Comparison of ENCODE assay signal across 18 mouse cellular contexts in genomic region chr13:70605366-70605765, GRCm38 (mm10). TPM values are rescaled to one million over a fixed set of nuclear protein-coding genes. Genes with fewer than 3 reads are reported as not detected.
DNase-seq lines count a peak whose midpoint lies in the region; ATAC-seq lines count a peak whose summit lies in the region.
"Had no signal": no experiment of that assay in that cellular context is flagged by ENCODE, and none has a peak within 500 bp of the region (broad histone marks: within the 10 kb centered on the region; RNA-seq: fewer than 3 reads in every experiment).

No protein-coding gene starts in this region.

- DNase-seq in frontal cortex, postnatal 25 days (ENCODE audit: low spot score in 2 of 2): no peak
- peak; percentile 55 for DNase-seq in heart, embryonic 10.5 days (ENCODE audit: low spot score)
- no peak for DNase-seq in heart, adult 8-10 months (ENCODE audit: low spot score)
- peak; percentile 32 for DNase-seq in testis, postnatal 10 days (ENCODE audit: low spot score)
- no peak for DNase-seq in testis, postnatal 14 days (ENCODE audit: low spot score)
- DNase-seq: adrenal gland, adult 8-10 months; cerebellum, adult 11-12 months; cerebellum, adult 9-10 months had no signal

- H3K27ac ChIP-seq in heart, embryonic 10.5 days: no peak overlapping the region
- H3K27ac ChIP-seq: embryonic facial prominence, embryonic 10.5 days; embryonic facial prominence, embryonic 12.5 days; forebrain, embryonic 13.5 days; forebrain, embryonic 15.5 days had no signal

- H3K9me3 ChIP-seq in heart, embryonic 10.5 days: no peaks in the 10 kb centered on the region
- H3K9me3 ChIP-seq: embryonic facial prominence, embryonic 10.5 days; embryonic facial prominence, embryonic 12.5 days; forebrain, embryonic 13.5 days; forebrain, embryonic 15.5 days; G1E had no signal

- H3K27me3 ChIP-seq in heart, embryonic 10.5 days (ENCODE audit: insufficient read depth, poor library complexity, severe bottlenecking): no peaks in the 10 kb centered on the region
- H3K27me3 ChIP-seq: CH12.LX; embryonic facial prominence, embryonic 12.5 days; forebrain, embryonic 13.5 days; forebrain, embryonic 15.5 days; Patski had no signal

- H3K4me1 ChIP-seq in heart, embryonic 10.5 days: no peaks in the 10 kb centered on the region
- H3K4me1 ChIP-seq: embryonic facial prominence, embryonic 10.5 days; embryonic facial prominence, embryonic 12.5 days; forebrain, embryonic 13.5 days; forebrain, embryonic 15.5 days had no signal

- peak; percentile 20; the same call in 1 of the 2 replicates for ATAC-seq in frontal cortex, adult (ENCODE audit: low TSS enrichment)
- ATAC-seq: activated CD4-positive, CD25-positive, alpha-beta regulatory T cell, adult 4 months; CD4-positive, CD25-positive, alpha-beta regulatory T cell, adult 4 months; forebrain, embryonic 13.5 days; forebrain, embryonic 15.5 days; Patski had no signal

- H3K4me3 ChIP-seq in heart, embryonic 10.5 days: no peak overlapping the region
- H3K4me3 ChIP-seq: embryonic facial prominence, embryonic 10.5 days; embryonic facial prominence, embryonic 12.5 days; forebrain, embryonic 13.5 days; forebrain, embryonic 15.5 days had no signal

- 92% methylated on average over 5 of the region's 5 CpGs for WGBS in heart, embryonic 10.5 days

- peaks cover 99% of the 10 kb centered on the region for H3K36me3 ChIP-seq in heart, embryonic 10.5 days

RNA-seq across cellular contexts. Expression of gene Ice1, which starts 32.1 kb away (rescaled TPM):
- polyA plus RNA-seq in heart, embryonic 10.5 days (2016; fragmentation: Nextera tagmentation; extraction: Ambion mirVana): 16.8 and 20.3 TPM in 2 replicates
- 10 to 100 TPM; 24.3 to 30.9 (median 26.7) TPM for total RNA-seq in heart, adult 8-10 months (2022)

Comparison
In these comparisons a context has a peak if more than half of its experiments do, and no peak if none do; other contexts are left out.
1. DNase-seq: peak in heart, embryonic 10.5 days (single experiment) and testis, postnatal 10 days (single experiment); none in frontal cortex, postnatal 25 days (0 of 2), heart, adult 8-10 months (single experiment) and testis, postnatal 14 days (single experiment).